Mouse (Mus musculus): Measurements from ENCODE around the gene B3gnt4. TPM values are rescaled to one million over a fixed set of nuclear protein-coding genes. Genes with fewer than 3 reads are reported as not detected.

The B3gnt4 gene
- not detected in 2 replicates for polyA plus RNA-seq (2011; ENCODE audit: insufficient read length, low read depth, missing spikeins)

DNA sequence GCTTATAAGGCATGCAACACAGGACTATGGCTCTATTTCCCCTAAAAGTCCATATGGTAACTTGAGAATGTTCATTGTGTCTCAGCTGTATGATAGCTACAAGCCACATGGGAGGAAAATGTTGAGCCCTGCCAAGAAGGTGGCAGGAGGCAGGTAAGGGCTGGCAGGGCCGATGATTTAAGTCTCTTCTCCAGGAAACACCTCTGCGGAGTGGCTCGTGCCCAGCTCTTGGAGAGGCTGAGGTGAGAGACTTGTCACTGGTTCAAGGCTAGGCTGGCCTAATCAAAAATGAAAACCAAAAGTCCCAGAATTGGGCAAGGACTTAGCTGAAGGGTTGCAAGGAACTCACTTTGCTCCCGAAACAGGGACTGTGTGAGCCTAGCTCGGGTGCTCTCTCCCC lies at the start of gene B3gnt4:
Gene B3gnt4, plus strand, starts transcription at position 301 of the 400 bp plus-strand sequence.
- TF ChIP-seq POLR2A (IDR thresholded peaks at IDR 0.05; ENCODE audit: low read depth, low read length) (no peak), CTCF (IDR thresholded peaks at IDR 0.05; ENCODE audit: borderline replicate concordance, insufficient read depth, low read length) (no peak)
- Histone ChIP-seq H3K4me1 (ENCODE audit: control insufficient read depth, insufficient read depth, low read length) (peaks cover 5% of the 10 kb centered on the region), H3K27ac (ENCODE audit: insufficient read depth, low read length) (no peak within 1 kb of the TSS), H3K4me3 (ENCODE audit: insufficient read depth, low read length) (no peak within 1 kb of the TSS)

DNA sequence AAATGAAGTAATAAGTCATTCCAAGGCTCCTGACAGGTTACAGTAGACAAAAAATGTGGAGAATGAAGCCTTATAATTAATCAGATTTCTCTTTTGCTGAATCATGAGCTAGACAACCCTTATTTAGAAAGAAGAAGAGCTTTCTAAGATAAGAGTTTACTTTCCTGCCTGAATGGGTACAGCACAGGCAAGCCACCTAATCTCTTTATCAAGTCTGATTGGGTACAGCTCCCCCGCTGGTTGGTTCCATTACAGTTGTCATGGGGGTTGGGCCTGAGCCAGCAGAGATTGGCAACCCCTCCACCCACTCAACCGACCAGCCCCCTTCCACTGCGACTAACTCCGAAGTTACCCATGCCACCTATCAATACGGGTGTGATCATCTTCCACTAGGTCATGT lies 48.8 kb upstream of the B3gnt4 start:
- no peaks in the 10 kb centered on the region for H3K4me1 ChIP-seq (ENCODE audit: control insufficient read depth, insufficient read depth, low read length)
- H3K4me3 ChIP-seq (ENCODE audit: insufficient read depth, low read length), result no peak overlapping the region
- H3K27ac ChIP-seq (ENCODE audit: insufficient read depth, low read length), result no peak overlapping the region
- no peak for TF ChIP-seq CTCF (IDR thresholded peaks at IDR 0.05; ENCODE audit: borderline replicate concordance, insufficient read depth, low read length)
- TF ChIP-seq POLR2A (IDR thresholded peaks at IDR 0.05; ENCODE audit: low read depth, low read length), result no peak

DNA sequence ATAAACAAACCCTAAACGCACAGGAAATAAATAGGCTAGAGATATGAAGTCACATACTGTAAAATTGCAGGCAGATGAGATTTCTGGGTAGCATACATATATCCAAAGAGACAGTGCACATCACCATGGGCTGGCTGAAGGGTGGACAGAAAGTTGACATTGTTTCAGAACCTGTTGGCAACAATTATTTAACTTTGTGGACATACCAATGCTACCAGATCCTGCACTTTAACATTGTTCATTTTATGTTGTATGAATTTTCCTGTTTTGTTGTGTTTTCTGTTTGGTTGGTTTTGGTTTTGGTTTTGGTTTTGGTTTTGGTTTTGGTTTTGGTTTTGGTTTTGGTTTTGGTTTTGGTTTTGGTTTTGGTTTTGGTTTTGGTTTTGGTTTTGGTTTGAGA lies 45.6 kb upstream of the B3gnt4 start:
- Histone ChIP-seq H3K27ac (ENCODE audit: insufficient read depth, low read length) (no peak overlapping the region), H3K4me3 (ENCODE audit: insufficient read depth, low read length) (no peak overlapping the region), H3K4me1 (ENCODE audit: control insufficient read depth, insufficient read depth, low read length) (no peaks in the 10 kb centered on the region)
- TF ChIP-seq POLR2A (IDR thresholded peaks at IDR 0.05; ENCODE audit: low read depth, low read length), result no peak
- no peak for TF ChIP-seq CTCF (IDR thresholded peaks at IDR 0.05; ENCODE audit: borderline replicate concordance, insufficient read depth, low read length)

DNA sequence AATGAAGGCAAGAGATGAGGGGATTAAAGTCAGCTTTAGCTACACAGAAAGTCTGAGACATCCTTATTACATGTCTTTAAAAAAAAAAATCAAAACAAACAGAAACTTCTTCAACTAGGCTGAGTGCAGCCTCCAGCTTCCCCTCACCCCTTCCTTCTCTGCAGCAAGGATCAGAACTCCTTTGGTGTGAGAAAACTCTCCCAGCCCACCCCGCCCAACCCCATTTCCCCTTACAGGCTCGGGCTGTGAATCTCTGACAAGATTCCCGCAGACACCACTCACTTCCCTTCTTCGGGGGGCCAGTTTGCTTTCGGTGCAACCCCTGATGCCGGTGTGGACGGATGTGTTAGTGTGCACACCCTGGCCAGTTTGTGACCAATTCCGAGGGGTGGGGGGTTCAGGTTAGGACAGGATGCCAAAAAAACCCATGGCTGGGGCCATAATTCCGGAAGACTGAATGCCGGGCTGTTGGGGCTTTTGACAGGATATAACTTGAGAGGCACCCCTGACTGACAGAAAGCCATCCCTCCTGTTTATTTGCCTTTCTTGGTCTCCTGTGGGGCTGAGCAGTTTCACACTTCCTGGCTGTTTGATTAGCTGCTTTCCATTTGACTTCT lies 39.4 kb upstream of the B3gnt4 start:
- Histone ChIP-seq H3K4me3 (ENCODE audit: insufficient read depth, low read length) (no peak overlapping the region), H3K4me1 (ENCODE audit: control insufficient read depth, insufficient read depth, low read length) (no peaks in the 10 kb centered on the region; the same call in 1 of the 2 replicates), H3K27ac (ENCODE audit: insufficient read depth, low read length) (no peak overlapping the region)
- TF ChIP-seq POLR2A (IDR thresholded peaks at IDR 0.05; ENCODE audit: low read depth, low read length) (no peak), CTCF (IDR thresholded peaks at IDR 0.05; ENCODE audit: borderline replicate concordance, insufficient read depth, low read length) (no peak)

DNA sequence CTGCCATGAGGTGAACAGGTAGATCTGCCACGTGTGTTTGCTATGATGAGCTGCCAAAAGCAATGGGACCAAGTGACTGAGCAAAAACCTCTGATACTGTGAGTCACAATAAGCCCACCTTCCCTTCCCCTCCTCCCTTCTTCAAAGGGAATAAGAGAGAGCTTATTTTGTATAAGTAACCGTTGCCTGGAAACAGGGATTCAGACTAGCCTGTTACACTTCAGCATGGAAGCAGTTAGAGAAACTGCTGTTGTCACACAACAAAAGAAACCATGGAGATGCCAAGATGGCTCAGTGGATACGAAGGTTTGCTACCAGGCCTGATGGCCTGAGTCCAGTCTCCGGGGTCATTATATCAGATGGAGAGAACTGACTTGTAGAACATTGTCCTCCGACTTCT lies 36.4 kb upstream of the B3gnt4 start:
- H3K27ac ChIP-seq (ENCODE audit: insufficient read depth, low read length), result no peak overlapping the region
- no peak overlapping the region for H3K4me3 ChIP-seq (ENCODE audit: insufficient read depth, low read length)
- H3K4me1 ChIP-seq (ENCODE audit: control insufficient read depth, insufficient read depth, low read length), result no peaks in the 10 kb centered on the region; the same call in 1 of the 2 replicates
- TF ChIP-seq CTCF (IDR thresholded peaks at IDR 0.05; ENCODE audit: borderline replicate concordance, insufficient read depth, low read length) (no peak), POLR2A (IDR thresholded peaks at IDR 0.05; ENCODE audit: low read depth, low read length) (no peak)

DNA sequence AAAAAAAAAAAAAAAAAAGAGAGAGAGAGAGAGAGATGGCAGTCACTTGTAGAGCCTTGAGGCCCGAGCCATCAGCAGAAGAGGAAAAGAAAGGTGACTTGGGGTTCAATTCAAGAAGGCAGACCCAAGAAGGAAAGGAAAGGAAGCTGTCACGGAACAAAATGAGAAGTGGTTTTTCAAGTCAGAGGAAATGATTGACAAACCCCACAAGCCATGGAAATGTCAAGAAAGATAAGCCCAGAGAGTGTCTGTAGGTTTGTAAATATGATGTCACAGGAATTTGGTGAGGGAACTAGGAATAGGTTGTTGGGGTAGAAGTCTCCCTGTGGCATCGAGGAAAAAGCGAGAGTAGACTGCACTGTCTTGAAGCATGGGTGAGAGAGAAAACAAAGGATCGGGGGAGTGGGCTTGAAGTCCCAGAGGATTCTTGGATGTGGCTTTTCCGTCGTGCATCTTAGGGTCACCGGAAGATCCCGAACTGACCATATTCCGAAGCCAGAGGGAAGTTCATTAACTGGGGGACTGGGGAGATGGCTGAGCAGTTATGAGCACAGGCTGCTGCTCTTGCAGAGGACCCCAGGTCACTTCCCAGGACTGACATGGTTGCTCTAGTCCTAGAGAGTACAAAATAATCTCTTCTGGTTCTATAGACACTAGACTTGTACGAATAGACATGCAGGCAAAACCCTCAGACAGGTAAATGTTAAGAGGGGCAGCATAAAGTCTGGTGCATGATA lies 22.4 kb upstream of the B3gnt4 start:
- H3K4me1 ChIP-seq (ENCODE audit: control insufficient read depth, insufficient read depth, low read length), result no peaks in the 10 kb centered on the region
- TF ChIP-seq CTCF (IDR thresholded peaks at IDR 0.05; ENCODE audit: borderline replicate concordance, insufficient read depth, low read length) (no peak), POLR2A (IDR thresholded peaks at IDR 0.05; ENCODE audit: low read depth, low read length) (no peak)

DNA sequence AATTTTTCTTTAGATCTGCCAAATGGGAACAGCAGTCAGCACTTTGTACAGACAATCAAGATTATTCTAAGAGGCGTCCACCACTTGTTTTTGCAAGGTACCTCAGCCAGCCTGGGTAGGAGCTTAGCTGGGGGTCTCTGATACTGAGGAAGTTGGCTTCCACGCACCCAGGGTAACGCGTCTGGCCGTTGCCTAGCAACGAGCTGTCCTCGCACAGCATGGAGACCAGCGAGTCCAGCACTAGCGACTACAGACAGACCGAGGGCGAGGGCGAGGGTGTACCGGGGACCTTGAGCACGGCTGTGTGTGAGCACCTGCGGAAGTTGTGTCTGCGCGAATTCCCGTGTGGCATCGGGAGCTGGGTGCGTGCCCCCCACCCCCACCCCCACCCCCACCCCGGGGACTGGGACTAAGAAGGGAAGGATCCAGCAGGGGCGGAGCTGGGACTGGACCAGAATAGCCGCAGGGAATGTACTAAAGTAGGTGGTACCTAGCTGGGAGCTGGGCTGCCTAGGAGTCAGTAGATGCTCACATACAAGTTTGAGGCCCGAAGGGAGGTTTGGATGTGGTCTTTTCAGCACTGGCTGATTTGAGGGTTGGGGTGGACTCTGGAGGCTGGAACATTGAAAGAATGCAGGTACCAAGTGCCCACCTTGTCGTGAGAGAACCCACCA lies 21.0 kb upstream of the B3gnt4 start, which contains the start of the genes Lrrc43 and Il31:
Gene Lrrc43, plus strand, starts transcription at position 194 of the 674 bp plus-strand sequence.
Gene Il31, minus strand, starts transcription at position 378 of the 674 bp plus-strand sequence.
- H3K27ac ChIP-seq (ENCODE audit: insufficient read depth, low read length), result no peak within 1 kb of the TSS
- TF ChIP-seq CTCF (IDR thresholded peaks at IDR 0.05; ENCODE audit: borderline replicate concordance, insufficient read depth, low read length) (no peak), POLR2A (IDR thresholded peaks at IDR 0.05; ENCODE audit: low read depth, low read length) (no peak)
- H3K4me1 ChIP-seq (ENCODE audit: control insufficient read depth, insufficient read depth, low read length), result no peaks in the 10 kb centered on the region
- H3K4me3 ChIP-seq (ENCODE audit: insufficient read depth, low read length), result no peak within 1 kb of the TSS

More for the DNA sequence above, 22.4 kb upstream of the B3gnt4 start:
- Histone ChIP-seq H3K4me3 (ENCODE audit: insufficient read depth, low read length) (no peak overlapping the region), H3K27ac (ENCODE audit: insufficient read depth, low read length) (no peak overlapping the region)

DNA sequence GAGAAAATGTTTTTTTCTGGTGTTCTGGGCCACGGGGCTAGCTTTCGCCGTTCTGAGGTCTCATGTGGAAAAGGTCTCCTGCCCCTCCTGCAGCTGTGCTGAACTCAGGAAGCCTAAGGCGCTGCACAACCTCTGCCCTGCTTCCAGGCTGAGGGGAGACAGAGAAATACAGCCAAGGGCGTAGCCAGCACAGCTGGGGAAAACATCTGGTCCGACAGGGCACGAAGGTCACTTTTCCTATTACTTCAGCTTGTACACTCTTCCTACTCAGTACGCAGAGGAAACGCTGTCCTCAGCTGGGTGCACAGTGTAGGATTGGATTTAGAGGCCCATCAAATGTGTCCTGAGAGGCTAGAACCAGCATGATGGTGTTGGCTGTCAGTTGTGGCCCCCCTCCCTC lies 20.3 kb upstream of the B3gnt4 start:
- Histone ChIP-seq H3K4me1 (ENCODE audit: control insufficient read depth, insufficient read depth, low read length) (no peaks in the 10 kb centered on the region), H3K4me3 (ENCODE audit: insufficient read depth, low read length) (no peak overlapping the region), H3K27ac (ENCODE audit: insufficient read depth, low read length) (no peak overlapping the region)
- no peak for TF ChIP-seq CTCF (IDR thresholded peaks at IDR 0.05; ENCODE audit: borderline replicate concordance, insufficient read depth, low read length)
- TF ChIP-seq POLR2A (IDR thresholded peaks at IDR 0.05; ENCODE audit: low read depth, low read length), result no peak

DNA sequence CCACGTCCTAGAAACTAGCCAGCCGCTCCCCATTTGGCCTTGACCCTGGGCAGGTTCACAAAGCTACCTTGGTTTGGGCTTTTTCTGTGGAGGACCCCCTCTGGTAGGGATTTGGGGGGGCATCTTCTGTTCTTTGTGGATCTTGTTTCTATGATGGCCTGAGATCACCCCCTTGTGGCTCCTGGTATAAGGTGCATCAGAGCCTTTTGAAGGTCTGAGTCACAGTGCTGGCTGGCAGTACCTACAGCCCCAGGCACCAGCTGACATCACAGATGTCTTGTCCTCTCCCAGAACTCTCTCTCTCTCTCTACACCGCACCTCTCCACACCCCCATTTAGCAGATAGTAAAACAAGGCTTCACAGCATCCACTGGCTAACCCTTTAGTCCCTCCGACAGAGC lies 10.5 kb upstream of the B3gnt4 start:
- Histone ChIP-seq H3K27ac (ENCODE audit: insufficient read depth, low read length) (no peak overlapping the region), H3K4me3 (ENCODE audit: insufficient read depth, low read length) (no peak overlapping the region), H3K4me1 (ENCODE audit: control insufficient read depth, insufficient read depth, low read length) (no peaks in the 10 kb centered on the region)
- TF ChIP-seq CTCF (IDR thresholded peaks at IDR 0.05; ENCODE audit: borderline replicate concordance, insufficient read depth, low read length) (no peak), POLR2A (IDR thresholded peaks at IDR 0.05; ENCODE audit: low read depth, low read length) (no peak)

Measured in embryonic fibroblast, embryonic 13.5 days (primary cell).